Mouse (Mus musculus) liver, postnatal 0 days (tissue): ENCODE results near the gene Chst11. TPM values are rescaled to one million over a fixed set of nuclear protein-coding genes. Genes with fewer than 3 reads are reported as not detected.
A peak's percentile ranks its signal among the peaks of the same experiment; 100 is the strongest.

ENCODE experiments used
- ATAC-seq: fragments of 200-750 bp; cut with Nextera tagmentation; 2 replicates; pipeline ENCODE4 v1.8.0; 2017; ENCODE audit warnings: mild to moderate bottlenecking, moderate library complexity
- DNase-seq: peaks from one replicate; pipeline ENCODE4 v3.0.0-alpha.2; 2016
- H3K27ac ChIP-seq: fragments of 300-500 bp; sonication (generic); 2 replicates; pipeline ENCODE4 v1.5.1; 2014; ENCODE audit warnings: antibody characterized with exemption, moderate library complexity, mild to moderate bottlenecking, low read depth
- H3K27me3 ChIP-seq: fragments of 300-500 bp; sonication (generic); 2 replicates; pipeline ENCODE4 v1.6.1; 2014; ENCODE audit warnings: low read length, control low read depth, mixed read lengths; ENCODE audit not compliant: insufficient read depth
- H3K36me3 ChIP-seq: fragments of 300-500 bp; sonication (generic); replicated peaks from 2 replicates; pipeline ENCODE4 v1.6.1; 2014; ENCODE audit warnings: mild to moderate bottlenecking, control low read depth, low read length, moderate library complexity, mixed read lengths; ENCODE audit not compliant: insufficient read depth
- H3K4me1 ChIP-seq: fragments of 300-500 bp; sonication (generic); 2 replicates; pipeline ENCODE4 v1.6.1; 2014; ENCODE audit warnings: antibody characterized with exemption, mild to moderate bottlenecking, control low read depth; ENCODE audit not compliant: insufficient read depth
- H3K4me2 ChIP-seq: fragments of 300-500 bp; sonication (generic); 2 replicates; pipeline ENCODE4 v1.6.1; 2014; ENCODE audit warnings: low read depth, mild to moderate bottlenecking, low read length, moderate library complexity, mixed read lengths
- H3K4me3 ChIP-seq: fragments of 300-500 bp; sonication (generic); 2 replicates; pipeline ENCODE4 v1.5.1; 2014; ENCODE audit warnings: low read depth, low read length
- H3K9ac ChIP-seq: fragments of 300-500 bp; sonication (generic); replicated peaks from 2 replicates; pipeline ENCODE4 v1.6.1; 2014; ENCODE audit warnings: mild to moderate bottlenecking, moderate library complexity
- H3K9me3 ChIP-seq: fragments of 300-500 bp; sonication (generic); 2 replicates; pipeline ENCODE4 v1.6.1; 2016; ENCODE audit warnings: mild to moderate bottlenecking, control low read depth, low read length, mixed read lengths
- CTCF ChIP-seq: sonication (generic); IDR thresholded peaks from 2 replicates; pipeline ENCODE4 v1.5.1; 2016; ENCODE audit warnings: antibody characterized with exemption, low read depth
- EP300 ChIP-seq: IDR thresholded peaks from 2 replicates; pipeline ENCODE4 v1.6.1; 2016; ENCODE audit warnings: antibody characterized with exemption, low read depth, mild to moderate bottlenecking
- WGBS: fragments of 180-500 bp; shearing (Covaris S2); extraction: QIAGEN DNeasy Blood & Tissue Kit; methylation state at CpG from one replicate; pipeline ENCODE4 v1.1.7; 2014; ENCODE audit not compliant: insufficient replicate concordance; 5-methylcytosine and 5-hydroxymethylcytosine counted together
- polyA plus RNA-seq: library from polyadenylated mRNA; unstranded; fragments of >200 nt; fragmentation: Nextera tagmentation; extraction: Ambion mirVana; gene quantifications from 2 replicates; pipeline ENCODE4 v1.2.1, GENCODE M21; 2015

Gene Chst11
- polyA plus RNA-seq, 1 experiment from 2014 or later, result 0.40 TPM

DNA sequence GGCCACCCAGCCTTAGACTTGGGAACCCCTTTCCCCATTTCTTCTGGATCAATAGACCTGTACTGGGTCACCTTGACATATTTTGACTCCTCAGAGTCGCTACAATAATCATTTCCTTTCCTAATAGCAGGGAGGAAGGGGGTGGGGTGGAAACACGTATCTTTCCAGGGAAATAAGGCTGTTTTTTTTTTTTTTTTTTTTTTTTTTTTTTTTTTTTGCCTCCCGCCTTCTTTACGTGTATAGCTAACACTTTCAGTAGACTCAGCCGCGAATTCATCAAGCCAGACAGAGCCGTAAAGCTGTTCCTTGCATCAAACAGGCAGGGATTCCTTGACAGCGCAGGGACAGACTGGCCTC, 1.7 kb downstream of the Chst11 start:
- peak overlapping the region; percentile 74 for H3K4me3 ChIP-seq
- TF ChIP-seq CTCF (no peak), EP300 (no peak)
- peak overlapping the region; percentile 69 for H3K9ac ChIP-seq
- H3K4me2 ChIP-seq, result peak overlapping the region; percentile 78
- H3K36me3 ChIP-seq, result no peaks in the 10 kb centered on the region
- no peaks in the 10 kb centered on the region for H3K9me3 ChIP-seq
- peaks cover 26% of the 10 kb centered on the region for H3K4me1 ChIP-seq
- H3K27ac ChIP-seq, result 0 out of 2 replicates have a peak overlapping the region, but pooled peaks have one; percentile 34
- ATAC-seq (no peak), DNase-seq (no peak)
- H3K27me3 ChIP-seq, result peaks cover 36% of the 10 kb centered on the region
- 19% methylated on average over 8 of the region's 8 CpGs for WGBS

DNA sequence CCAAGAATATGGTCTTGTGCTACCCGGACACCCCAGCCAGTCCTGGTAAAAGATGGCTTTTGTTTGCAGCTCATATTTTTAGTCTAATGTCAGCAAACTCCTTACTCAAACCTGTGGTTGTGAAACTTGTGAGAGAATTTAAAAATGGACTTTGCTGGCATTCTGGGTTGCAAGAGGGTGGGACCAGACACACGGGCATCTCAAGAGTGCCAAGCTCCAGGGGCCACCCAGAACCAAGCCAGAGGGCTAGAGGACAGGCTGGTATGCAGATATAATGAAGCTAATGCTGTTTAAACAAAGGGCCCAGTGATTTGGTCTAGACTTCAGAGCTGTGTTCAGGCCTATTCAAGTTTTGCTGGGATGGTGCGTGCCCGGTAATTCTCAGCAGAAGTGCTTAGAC, 2.1 kb downstream of the Chst11 start:
- 0 out of 2 replicates have a peak overlapping the region, but pooled peaks have one; percentile 34 for H3K27ac ChIP-seq
- no peaks in the 10 kb centered on the region for H3K36me3 ChIP-seq
- no peaks in the 10 kb centered on the region for H3K9me3 ChIP-seq
- H3K4me1 ChIP-seq, result peaks cover 30% of the 10 kb centered on the region
- H3K4me2 ChIP-seq, result peak overlapping the region; percentile 78
- peak overlapping the region; percentile 74 for H3K4me3 ChIP-seq
- H3K27me3 ChIP-seq, result peaks cover 36% of the 10 kb centered on the region
- peak overlapping the region; percentile 69; the same call in 1 of the 2 replicates for H3K9ac ChIP-seq
- ATAC-seq (no peak), DNase-seq (no peak)
- TF ChIP-seq CTCF, result no peak
- TF ChIP-seq EP300, result no peak
- 56% methylated on average over 4 of the region's 4 CpGs for WGBS

DNA sequence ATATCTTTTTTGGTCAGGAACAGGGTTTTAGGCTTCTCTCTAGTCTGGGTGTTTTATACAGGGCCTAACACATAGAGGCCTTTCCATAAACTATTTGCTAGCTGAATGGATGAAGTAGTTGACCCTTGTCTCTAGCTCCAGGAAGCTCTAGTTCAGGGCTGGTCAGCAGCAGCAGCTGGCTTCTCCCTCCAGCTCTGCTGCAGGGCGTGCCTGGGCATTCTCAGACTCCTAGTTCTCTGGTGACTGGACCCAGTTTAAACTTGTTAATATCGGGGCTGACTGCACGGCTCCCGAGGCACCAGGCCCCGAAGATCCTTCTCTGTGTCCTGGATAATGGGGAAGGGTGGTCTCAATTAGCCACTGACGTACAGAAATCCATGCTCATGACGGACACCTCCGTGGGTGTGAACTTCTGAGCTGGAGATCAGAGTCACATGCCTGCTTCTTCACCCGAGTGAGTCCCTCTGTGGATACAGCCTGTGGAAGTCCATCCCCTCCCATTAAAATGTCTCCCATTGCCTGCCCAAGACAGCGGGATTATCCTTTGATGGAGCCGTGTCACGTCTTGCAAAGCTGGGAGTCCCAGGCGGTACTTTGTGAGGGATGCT, 4.2 kb downstream of the Chst11 start:
- Histone ChIP-seq H3K4me2 (peak overlapping the region; percentile 24; the same call in 1 of the 2 replicates), H3K9me3 (no peaks in the 10 kb centered on the region), H3K36me3 (no peaks in the 10 kb centered on the region), H3K4me1 (peaks cover 43% of the 10 kb centered on the region), H3K27ac (no peak overlapping the region), H3K4me3 (no peak overlapping the region), H3K9ac (no peak overlapping the region), H3K27me3 (peaks cover 18% of the 10 kb centered on the region)
- DNase-seq, result no peak
- no peak for ATAC-seq
- 65% methylated on average over 13 of the region's 13 CpGs for WGBS
- TF ChIP-seq EP300 (no peak), CTCF (no peak)

DNA sequence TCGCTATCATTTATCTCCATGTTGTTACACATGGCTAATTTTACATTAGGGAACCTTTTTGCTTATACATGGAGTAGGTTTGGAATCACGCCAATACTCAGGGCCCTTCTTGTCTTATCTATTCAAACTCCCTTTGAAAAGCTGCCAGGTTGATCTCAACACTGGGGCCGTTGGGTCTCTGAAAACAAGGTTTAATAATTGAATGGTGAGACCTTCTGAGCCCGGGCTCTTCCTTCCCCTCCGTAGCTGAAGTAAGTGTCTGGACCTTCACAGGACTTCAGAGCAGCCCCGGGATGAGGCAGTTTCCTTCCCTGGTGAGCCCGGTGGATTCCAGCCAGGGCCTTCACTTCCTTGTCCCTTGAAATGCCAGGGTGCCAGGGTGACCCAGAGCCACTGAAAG, 5.6 kb downstream of the Chst11 start:
- Histone ChIP-seq H3K4me2 (peak overlapping the region; percentile 47), H3K9me3 (no peaks in the 10 kb centered on the region), H3K36me3 (no peaks in the 10 kb centered on the region), H3K27me3 (peaks cover 9% of the 10 kb centered on the region), H3K27ac (peak overlapping the region; percentile 58), H3K4me1 (peaks cover 40% of the 10 kb centered on the region), H3K9ac (no peak overlapping the region), H3K4me3 (no peak overlapping the region)
- DNase-seq (no peak), ATAC-seq (no peak)
- WGBS, result 37% methylated on average over 7 of the region's 7 CpGs
- TF ChIP-seq EP300 (peak; percentile 51; the same call in 1 of the 2 replicates), CTCF (no peak)

DNA sequence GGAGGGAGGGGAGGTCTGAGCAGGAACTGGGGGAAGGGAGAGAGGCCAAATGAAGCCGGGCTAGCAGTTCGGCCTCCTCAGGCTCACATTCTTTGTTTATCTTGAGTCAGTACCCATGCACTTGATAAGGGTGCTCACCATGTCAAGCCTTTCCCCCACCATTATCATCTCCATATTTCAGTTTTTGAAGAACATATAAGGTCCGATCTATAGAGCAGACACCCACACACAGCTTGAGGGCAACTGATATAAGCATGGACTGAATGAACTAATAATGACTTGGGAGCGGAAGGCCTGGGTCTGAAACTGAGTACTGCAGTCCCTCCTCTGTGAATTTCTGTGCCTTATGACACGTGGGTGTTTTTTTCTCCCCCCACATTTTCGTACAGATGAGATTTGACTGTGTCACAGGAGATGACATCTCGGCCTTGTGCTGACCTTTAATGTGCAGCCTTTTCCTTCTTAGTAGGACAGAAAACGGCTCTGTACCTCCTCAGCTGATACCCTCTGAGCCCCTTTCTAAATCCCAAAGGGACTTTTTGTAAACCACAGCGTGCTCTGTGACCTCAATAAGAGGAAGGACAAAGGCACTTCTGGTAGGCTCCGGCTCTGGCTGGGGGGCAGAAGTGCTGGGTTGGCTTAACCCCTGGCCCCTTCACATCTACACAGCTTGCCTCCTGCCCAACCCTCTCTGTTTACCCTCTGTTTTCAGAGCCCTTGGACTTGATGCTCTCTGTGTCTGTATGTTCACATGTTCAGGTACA, 6.6 kb downstream of the Chst11 start:
- no peak for DNase-seq
- ATAC-seq, result peak; percentile 72
- H3K9me3 ChIP-seq, result no peaks in the 10 kb centered on the region
- H3K9ac ChIP-seq, result no peak overlapping the region
- H3K4me2 ChIP-seq, result peak overlapping the region; percentile 47
- TF ChIP-seq CTCF, result no peak
- peak; percentile 92 for TF ChIP-seq EP300
- H3K4me3 ChIP-seq, result no peak overlapping the region
- 31% methylated on average over 10 of the region's 10 CpGs for WGBS
- H3K4me1 ChIP-seq, result peaks cover 42% of the 10 kb centered on the region
- no peaks in the 10 kb centered on the region for H3K27me3 ChIP-seq
- peak overlapping the region; percentile 41; the same call in 1 of the 2 replicates for H3K27ac ChIP-seq
- H3K36me3 ChIP-seq, result no peaks in the 10 kb centered on the region

DNA sequence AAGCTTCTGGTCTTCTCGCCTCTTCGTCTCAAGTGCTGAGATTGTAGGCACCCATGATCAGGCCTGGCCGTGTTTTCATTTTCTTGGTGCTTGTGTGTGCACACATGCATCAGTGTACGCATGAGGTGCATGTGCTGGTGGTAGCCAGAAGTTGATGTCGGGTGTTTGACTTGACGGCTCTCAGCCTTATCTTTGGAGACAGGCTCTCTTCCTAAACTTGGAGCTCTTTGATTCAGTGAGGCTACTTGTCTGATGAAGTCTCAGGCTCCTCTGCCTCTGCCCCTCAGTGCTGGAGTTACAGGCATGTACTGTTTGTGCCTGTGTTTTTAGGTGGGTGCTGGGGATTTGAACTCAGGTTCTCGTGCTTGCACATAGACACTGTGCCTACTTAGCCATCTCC, 9.0 kb downstream of the Chst11 start:
- 61% methylated on average over 7 of the region's 7 CpGs for whole genome bisulfite sequencing
- no peak overlapping the region for H3K27ac ChIP-seq
- no peak for DNase-seq

More for the DNA sequence above, 9.0 kb downstream of the Chst11 start:
- Histone ChIP-seq H3K27me3 (no peaks in the 10 kb centered on the region), H3K9ac (no peak overlapping the region; the same call in 1 of the 2 replicates), H3K4me3 (no peak overlapping the region), H3K4me2 (no peak overlapping the region), H3K36me3 (no peaks in the 10 kb centered on the region), H3K9me3 (no peaks in the 10 kb centered on the region), H3K4me1 (peaks cover 42% of the 10 kb centered on the region)
- TF ChIP-seq CTCF (no peak), EP300 (peak; percentile 72)
- peak; percentile 55 for ATAC-seq
